Mouse (Mus musculus): Measurements from ENCODE around the gene Psg16.
"Not testable (repeated sequence)": the region's sequence is repeated elsewhere in the genome, so short reads cannot be mapped to it uniquely, and the experiment has no call there.

The Psg16 gene

DNA sequence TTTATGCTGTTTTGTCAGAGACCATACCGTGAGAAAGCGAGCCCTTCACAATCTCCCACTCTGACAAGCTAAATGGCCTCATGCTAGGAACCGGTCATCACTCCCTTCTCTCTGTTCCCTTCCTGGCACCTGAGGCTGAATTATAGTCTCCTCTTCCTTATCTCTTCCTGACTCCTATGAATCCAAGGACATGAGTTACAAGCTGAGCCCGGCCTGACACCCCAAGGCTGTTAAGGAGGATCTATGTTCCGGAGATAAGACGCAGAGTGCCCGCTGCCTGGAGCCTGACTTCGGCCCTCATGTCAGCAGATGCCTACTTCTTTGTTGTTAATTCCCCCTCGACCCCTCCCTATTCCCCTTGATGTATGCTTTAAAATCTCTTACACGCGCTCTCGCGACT lies 27.8 kb downstream of the Psg16 start:
- not testable (repeated sequence) for DNase-seq (ENCODE audit: low spot score in 2 of 2)

GRCm38 (mm10) chr7:17135307-17135706 lies 61.5 kb downstream of the Psg16 start:
- no peak for DNase-seq (ENCODE audit: low spot score in 2 of 2)

DNA sequence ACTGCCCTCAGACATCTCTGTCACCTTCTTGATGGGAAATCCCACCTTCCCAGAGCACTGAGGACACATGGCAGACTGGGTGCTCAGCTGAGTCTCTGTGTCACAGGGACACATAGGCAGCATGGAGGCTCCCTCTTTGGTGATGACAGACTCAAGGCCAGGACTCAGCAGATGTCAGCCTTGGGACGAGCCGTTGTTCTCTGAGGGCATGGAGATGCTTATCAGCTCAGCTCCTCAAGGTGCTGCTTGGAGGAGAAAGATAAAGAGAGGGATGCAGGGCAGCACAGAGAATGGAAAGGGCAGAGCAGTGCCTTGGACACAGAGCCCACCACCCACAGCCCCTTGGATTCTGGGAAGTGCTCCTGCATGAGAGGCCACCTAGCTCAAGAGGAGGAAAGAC lies 76.1 kb downstream of the Psg16 start, which contains the start of gene Ceacam3:
Gene Ceacam3 (plus strand): TSS at position 352 of the 400 bp plus-strand sequence.
- no peak for DNase-seq (ENCODE audit: low spot score in 2 of 2)

GRCm38 (mm10) chr7:17155634-17156033 lies 81.8 kb downstream of the Psg16 start:
- DNase-seq (ENCODE audit: low spot score in 2 of 2): peak in 1 of 2 experiments; percentile 6

- DNase-seq (ENCODE audit: low spot score in 2 of 2): no peak
These were observed 83.2 kb downstream of the Psg16 start for GRCm38 (mm10) chr7:17156885-17157677.

DNA sequence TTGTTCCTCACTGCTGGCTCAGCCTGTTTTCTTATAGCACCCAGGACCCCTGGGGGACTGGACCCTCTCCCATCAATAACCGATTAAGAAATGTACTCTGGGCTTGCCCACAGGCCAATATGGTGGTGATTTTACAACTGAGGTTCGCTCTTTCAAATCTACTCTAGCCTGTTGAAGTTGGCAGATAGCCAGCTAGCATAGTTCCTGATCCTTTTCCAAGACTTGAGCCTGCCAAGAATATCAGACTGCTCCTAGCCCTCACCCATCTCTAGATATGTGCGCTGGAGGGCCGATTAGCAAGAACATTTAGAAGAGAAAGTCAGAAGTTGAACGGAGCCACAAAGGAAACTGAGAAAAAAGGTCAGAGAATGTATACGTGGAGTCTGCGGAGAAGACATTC lies 85.2 kb downstream of the Psg16 start:
- DNase-seq (ENCODE audit: low spot score in 2 of 2): no peak

DNA sequence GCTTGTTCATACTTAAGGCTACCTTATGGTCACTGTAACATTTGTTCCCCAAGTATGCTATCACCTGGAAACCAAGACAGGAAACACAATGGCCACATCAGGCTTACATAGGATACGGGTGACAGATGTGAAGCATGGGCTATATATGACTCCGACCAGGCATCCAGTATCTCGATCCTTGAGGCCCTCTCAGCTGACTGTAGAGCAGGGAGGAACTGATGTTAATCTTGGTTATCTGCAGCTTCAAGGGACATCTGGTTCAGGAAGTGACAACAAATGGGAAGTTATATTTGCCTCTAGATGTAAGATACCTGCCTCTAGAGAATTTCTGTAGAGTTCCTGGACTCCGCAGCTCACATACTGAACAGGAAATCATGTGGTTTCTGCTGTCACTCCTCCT lies 98.0 kb downstream of the Psg16 start:
- DNase-seq (ENCODE audit: low spot score in 2 of 2): no peak
